Mouse (Mus musculus): ENCODE measurements around the gene Sf3b1. TPM values are rescaled to one million over a fixed set of nuclear protein-coding genes. Genes with fewer than 3 reads are reported as not detected.

Sf3b1 gene
- polyA plus RNA-seq, 1 experiment from 2014 or later, result 313 TPM

DNA sequence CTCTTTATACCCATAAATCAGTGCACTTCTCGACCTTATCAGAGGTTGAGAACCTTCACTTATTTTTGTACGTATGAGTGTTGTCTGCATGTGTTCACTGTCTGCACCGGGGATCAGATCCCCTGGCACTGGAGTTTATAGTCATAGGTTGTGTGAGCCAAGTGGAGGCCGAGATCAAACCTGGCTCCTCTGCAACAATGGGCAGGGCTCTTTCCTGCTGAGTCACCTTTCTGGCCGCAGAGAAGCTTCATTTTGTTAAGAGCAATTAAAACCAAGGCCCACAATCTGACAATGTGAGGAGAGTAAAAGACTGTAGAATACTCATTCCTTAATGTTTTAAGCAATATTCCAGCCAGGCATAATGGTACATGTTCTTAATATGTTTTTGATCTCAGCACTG, 33.7 kb downstream of the Sf3b1 start:
- Histone ChIP-seq H3K9ac (no peak overlapping the region), H3K27me3 (ENCODE audit: insufficient read depth, low read length) (no peaks in the 10 kb centered on the region), H3K4me3 (ENCODE audit: low read depth, low read length) (no peak overlapping the region), H3K4me2 (no peak overlapping the region), H3K27ac (ENCODE audit: low read depth) (no peak overlapping the region), H3K36me3 (ENCODE audit: insufficient read depth) (peaks cover 91% of the 10 kb centered on the region), H3K4me1 (ENCODE audit: insufficient read depth) (no peaks in the 10 kb centered on the region), H3K9me3 (ENCODE audit: low read depth, low read length) (no peaks in the 10 kb centered on the region)
- no peak for ATAC-seq (ENCODE audit: insufficient read depth)
- DNase-seq, result no peak
- 83% methylated on average over 5 of the region's 5 CpGs for WGBS
- TF ChIP-seq CTCF (IDR thresholded peaks at IDR 0.05; ENCODE audit: low read depth), result no peak

DNA sequence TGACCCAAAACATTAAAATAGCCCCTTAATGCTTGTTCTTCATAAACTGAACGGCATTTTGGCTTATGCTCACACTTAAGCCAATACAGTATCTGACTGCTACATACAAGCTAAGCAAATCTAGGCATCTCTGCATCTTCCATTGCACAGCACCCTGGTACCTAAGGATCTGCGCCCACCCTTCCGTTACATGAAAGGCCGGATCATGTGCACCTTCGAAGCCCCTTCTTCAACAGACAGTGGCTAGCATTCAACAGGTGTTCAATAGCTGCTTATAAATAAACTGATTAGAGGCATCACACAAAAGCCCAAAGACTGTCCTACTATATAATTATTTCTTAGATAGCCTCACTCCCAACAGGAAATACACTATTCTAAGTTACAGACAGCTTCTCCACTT, 41.0 kb downstream of the Sf3b1 start:
- Histone ChIP-seq H3K27me3 (ENCODE audit: insufficient read depth, low read length) (no peaks in the 10 kb centered on the region), H3K9me3 (ENCODE audit: low read depth, low read length) (no peaks in the 10 kb centered on the region), H3K4me1 (ENCODE audit: insufficient read depth) (no peaks in the 10 kb centered on the region), H3K9ac (no peak overlapping the region), H3K4me2 (no peak overlapping the region), H3K36me3 (ENCODE audit: insufficient read depth) (peaks cover 63% of the 10 kb centered on the region), H3K4me3 (ENCODE audit: low read depth, low read length) (no peak overlapping the region), H3K27ac (ENCODE audit: low read depth) (no peak overlapping the region)
- no peak for DNase-seq
- ATAC-seq (ENCODE audit: insufficient read depth), result no peak
- 95% methylated on average over 5 of the region's 5 CpGs for whole genome bisulfite sequencing
- no peak for TF ChIP-seq CTCF (IDR thresholded peaks at IDR 0.05; ENCODE audit: low read depth)

- no peaks in the 10 kb centered on the region for H3K9me3 ChIP-seq (ENCODE audit: low read depth, low read length)
- H3K4me1 ChIP-seq (ENCODE audit: insufficient read depth), result no peaks in the 10 kb centered on the region
- H3K27me3 ChIP-seq (ENCODE audit: insufficient read depth, low read length), result no peaks in the 10 kb centered on the region
- no peak for TF ChIP-seq CTCF (IDR thresholded peaks at IDR 0.05; ENCODE audit: low read depth)
- ATAC-seq (ENCODE audit: insufficient read depth), result no peak
- 86% methylated on average over 3 of the region's 3 CpGs for WGBS
- no peak overlapping the region for H3K4me2 ChIP-seq
- DNase-seq, result no peak
- no peak overlapping the region for H3K9ac ChIP-seq
- no peak overlapping the region for H3K4me3 ChIP-seq (ENCODE audit: low read depth, low read length)
- H3K36me3 ChIP-seq (ENCODE audit: insufficient read depth), result peaks cover 59% of the 10 kb centered on the region
- no peak overlapping the region for H3K27ac ChIP-seq (ENCODE audit: low read depth)
Observed at GRCm38 (mm10) chr1:54985831-54986230, 41.5 kb downstream of the Sf3b1 start.

DNA sequence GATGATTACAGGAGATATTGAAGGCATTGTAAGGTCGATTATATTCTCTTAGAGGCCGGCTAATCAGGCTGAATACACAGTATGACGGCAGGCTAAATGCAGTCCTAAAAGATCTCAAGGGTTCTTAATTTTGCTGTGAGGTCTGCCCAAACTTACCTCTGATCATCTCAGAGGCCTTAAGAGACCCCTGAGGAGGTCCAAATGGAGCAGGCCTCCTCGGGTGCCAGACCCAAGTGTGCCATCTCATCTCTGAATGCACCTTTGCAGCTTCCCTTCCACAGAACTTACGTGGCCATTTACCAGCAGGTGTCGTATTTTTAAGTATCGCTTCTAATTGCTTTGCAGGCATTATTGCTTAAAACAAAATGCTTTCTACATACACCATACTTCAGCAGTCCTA, 43.1 kb downstream of the Sf3b1 start:
- no peak overlapping the region for H3K4me2 ChIP-seq
- no peaks in the 10 kb centered on the region for H3K9me3 ChIP-seq (ENCODE audit: low read depth, low read length)
- DNase-seq, result no peak
- no peak overlapping the region for H3K27ac ChIP-seq (ENCODE audit: low read depth)
- H3K36me3 ChIP-seq (ENCODE audit: insufficient read depth), result peaks cover 43% of the 10 kb centered on the region
- no peaks in the 10 kb centered on the region for H3K4me1 ChIP-seq (ENCODE audit: insufficient read depth)
- no peak overlapping the region for H3K4me3 ChIP-seq (ENCODE audit: low read depth, low read length)
- TF ChIP-seq CTCF (IDR thresholded peaks at IDR 0.05; ENCODE audit: low read depth), result no peak
- no peaks in the 10 kb centered on the region for H3K27me3 ChIP-seq (ENCODE audit: insufficient read depth, low read length)
- H3K9ac ChIP-seq, result no peak overlapping the region
- no peak for ATAC-seq (ENCODE audit: insufficient read depth)
- WGBS, result 85% methylated on average over 7 of the region's 7 CpGs

GRCm38 (mm10) chr1:54983339-54983738, 43.9 kb downstream of the Sf3b1 start:
- no peak overlapping the region for H3K4me3 ChIP-seq (ENCODE audit: low read depth, low read length)
- ATAC-seq (ENCODE audit: insufficient read depth), result no peak
- peaks cover 39% of the 10 kb centered on the region for H3K36me3 ChIP-seq (ENCODE audit: insufficient read depth)
- TF ChIP-seq CTCF (IDR thresholded peaks at IDR 0.05; ENCODE audit: low read depth), result peak; percentile 53
- no peak overlapping the region for H3K4me2 ChIP-seq
- 51% methylated on average over 3 of the region's 3 CpGs for WGBS
- H3K27ac ChIP-seq (ENCODE audit: low read depth), result no peak overlapping the region
- no peaks in the 10 kb centered on the region for H3K27me3 ChIP-seq (ENCODE audit: insufficient read depth, low read length)
- H3K9me3 ChIP-seq (ENCODE audit: low read depth, low read length), result no peaks in the 10 kb centered on the region
- no peak overlapping the region for H3K9ac ChIP-seq
- no peaks in the 10 kb centered on the region for H3K4me1 ChIP-seq (ENCODE audit: insufficient read depth)
- peak; percentile 57 for DNase-seq

GRCm38 (mm10) chr1:54982636-54983035, 44.6 kb downstream of the Sf3b1 start:
- 69% methylated on average over 3 of the region's 3 CpGs for WGBS
- DNase-seq, result no peak

DNA sequence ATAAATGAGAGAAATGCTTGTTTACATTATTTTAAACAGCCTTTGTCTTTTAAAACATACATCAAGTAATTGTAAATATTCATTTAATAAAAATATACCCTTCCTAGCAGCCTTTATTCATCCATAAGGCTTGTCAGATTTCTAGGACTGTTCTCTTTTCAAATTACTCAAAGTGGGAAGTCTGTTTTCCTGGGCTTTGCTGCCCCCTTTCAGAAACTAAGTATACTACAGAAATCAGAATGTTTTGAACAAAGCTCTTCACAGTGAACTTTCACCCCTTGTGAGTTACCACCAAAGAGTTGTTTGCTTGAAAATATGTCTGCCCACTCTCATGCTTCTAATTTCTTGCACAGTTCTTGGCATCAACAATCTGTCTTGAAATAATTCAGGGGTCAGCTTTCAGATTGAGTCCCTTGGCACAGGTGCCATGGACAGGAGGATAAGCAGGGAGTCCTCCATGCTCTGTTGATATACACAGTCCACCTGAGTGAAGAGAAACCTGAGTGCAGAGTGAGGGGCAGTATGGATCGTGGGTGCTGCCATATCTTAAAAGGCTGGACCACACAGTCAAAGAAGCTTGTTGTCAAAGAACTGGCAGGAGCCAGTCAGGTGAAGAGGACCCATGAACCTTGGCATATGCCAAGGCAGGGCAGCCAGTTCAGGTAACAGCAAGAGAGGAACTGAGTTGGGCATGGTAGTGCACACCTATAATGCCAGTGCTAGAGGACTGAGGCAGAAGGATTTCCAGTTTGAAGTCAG, 47.9 kb downstream of the Sf3b1 start:
- DNase-seq (peak; percentile 76), ATAC-seq (ENCODE audit: insufficient read depth) (peak; percentile 58; the same call in 1 of the 2 replicates)
- peak; percentile 56 for TF ChIP-seq CTCF (IDR thresholded peaks at IDR 0.05; ENCODE audit: low read depth)
- no peaks in the 10 kb centered on the region for H3K27me3 ChIP-seq (ENCODE audit: insufficient read depth, low read length)
- no peak overlapping the region for H3K4me2 ChIP-seq
- no peak overlapping the region for H3K27ac ChIP-seq (ENCODE audit: low read depth)
- H3K4me1 ChIP-seq (ENCODE audit: insufficient read depth), result no peaks in the 10 kb centered on the region
- peaks cover 7% of the 10 kb centered on the region; the same call in 1 of the 2 replicates for H3K36me3 ChIP-seq (ENCODE audit: insufficient read depth)
- no peak overlapping the region for H3K4me3 ChIP-seq (ENCODE audit: low read depth, low read length)
- WGBS, result 41% methylated on average over 1 of the region's 1 CpGs
- H3K9ac ChIP-seq, result no peak overlapping the region
- H3K9me3 ChIP-seq (ENCODE audit: low read depth, low read length), result no peaks in the 10 kb centered on the region

More at GRCm38 (mm10) chr1:54982636-54983035, 44.6 kb downstream of the Sf3b1 start:
- ATAC-seq (ENCODE audit: insufficient read depth), result no peak
- H3K9me3 ChIP-seq (ENCODE audit: low read depth, low read length), result no peaks in the 10 kb centered on the region
- H3K4me3 ChIP-seq (ENCODE audit: low read depth, low read length), result no peak overlapping the region
- H3K36me3 ChIP-seq (ENCODE audit: insufficient read depth), result peaks cover 35% of the 10 kb centered on the region
- H3K4me2 ChIP-seq, result no peak overlapping the region
- TF ChIP-seq CTCF (IDR thresholded peaks at IDR 0.05; ENCODE audit: low read depth), result no peak
- H3K4me1 ChIP-seq (ENCODE audit: insufficient read depth), result no peaks in the 10 kb centered on the region
- H3K27me3 ChIP-seq (ENCODE audit: insufficient read depth, low read length), result no peaks in the 10 kb centered on the region
- no peak overlapping the region for H3K27ac ChIP-seq (ENCODE audit: low read depth)
- no peak overlapping the region for H3K9ac ChIP-seq

Data from lung, embryonic 14.5 days (tissue).